ENCODE assay signal across 13 mouse cellular contexts in genomic region chr5:13622578-13622977, GRCm38 (mm10).
"Had no signal": no experiment of that assay in that cellular context is flagged by ENCODE, and none has a peak within 500 bp of the region (broad histone marks: within the 10 kb centered on the region; RNA-seq: fewer than 3 reads in every experiment).

No protein-coding gene starts in this region.

- H3K4me2 ChIP-seq: limb, embryonic 15.5 days; liver, embryonic 12.5 days; lung, embryonic 14.5 days; neural tube, embryonic 12.5 days had no signal

- H3K36me3 ChIP-seq: limb, embryonic 15.5 days; liver, embryonic 12.5 days; neural tube, embryonic 12.5 days had no signal

- H3K27me3 ChIP-seq: limb, embryonic 15.5 days; liver, embryonic 12.5 days; megakaryocyte, embryonic 14.5 days; neural tube, embryonic 12.5 days had no signal

- DNase-seq: kidney, adult 8-10 months; kidney, postnatal 25 days; lung, embryonic 14.5 days; lung, postnatal 14 days; right cerebral cortex, postnatal 14 days; thymus, postnatal 36 days had no signal

- H3K9me3 ChIP-seq: limb, embryonic 15.5 days; liver, embryonic 12.5 days; neural tube, embryonic 12.5 days had no signal

- ATAC-seq: intestine, embryonic 16.5 days; liver, embryonic 12.5 days had no signal

- H3K27ac ChIP-seq: left cerebral cortex, adult 2 months; limb, embryonic 15.5 days; liver, embryonic 12.5 days; macrophage; neural tube, embryonic 12.5 days had no signal

- H3K9ac ChIP-seq: limb, embryonic 15.5 days; liver, embryonic 12.5 days; lung, embryonic 14.5 days; neural tube, embryonic 12.5 days had no signal

- H3K4me1 ChIP-seq: limb, embryonic 15.5 days; liver, embryonic 12.5 days; megakaryocyte, embryonic 14.5 days had no signal

- H3K4me3 ChIP-seq: left cerebral cortex, adult 2 months; limb, embryonic 15.5 days; liver, embryonic 12.5 days; megakaryocyte, embryonic 14.5 days; neural tube, embryonic 12.5 days had no signal
